Mouse (Mus musculus) layer of hippocampus, adult 2 months (tissue): Measurements from ENCODE around the gene Ecm2. TPM values are rescaled to one million over a fixed set of nuclear protein-coding genes. Genes with fewer than 3 reads are reported as not detected.

Experiments used
- DNase-seq, 2 experiments: peaks; one replicate each; pipeline ENCODE4 v3.0.0; 2022; ENCODE audit warnings: low spot score in 2 of 2
- H3K27ac ChIP-seq: fragments of 200-600 bp; 2 replicates; pipeline ENCODE4 v1.8.1; 2022
- H3K4me3 ChIP-seq: fragments of 200-600 bp; 2 replicates; pipeline ENCODE4 v1.8.1; 2022; ENCODE audit warnings: mild to moderate bottlenecking
- CTCF ChIP-seq: fragments of 200-600 bp; conservative IDR thresholded peaks from 2 replicates; pipeline ENCODE4 v1.8.1; 2022; ENCODE audit warnings: antibody characterized with exemption, mild to moderate bottlenecking, moderate library complexity
- long read RNA-seq, 2 experiments: library from polyadenylated mRNA; stranded (forward); transcript quantifications; one replicate each; pipeline ENCODE4 v2.0.0; 2021; ENCODE audit warnings: borderline mapping rate in 2 of 2
- total RNA-seq, 2 experiments: library from RNA; stranded (reverse); gene quantifications; 2 replicates each; pipeline ENCODE4 v1.2.3; 2021

The Ecm2 gene
- total RNA-seq: 1 to 10 TPM; 6.5 to 8.1 TPM
- long read RNA-seq, experiment 1, partial matches to known transcripts: 1 of 3 reads
- long read RNA-seq, experiment 1, other reads (novel, unspliced or antisense): 2 of 3 reads
- long read RNA-seq, experiment 2, transcript Ecm2-201 (10 exons, 3,596 nt): major isoform, 7 of 9 reads
- long read RNA-seq, experiment 2, partial matches to known transcripts: 2 of 9 reads
- long read RNA-seq, experiment 2, other reads (novel, unspliced or antisense): 0 of 9 reads

DNA sequence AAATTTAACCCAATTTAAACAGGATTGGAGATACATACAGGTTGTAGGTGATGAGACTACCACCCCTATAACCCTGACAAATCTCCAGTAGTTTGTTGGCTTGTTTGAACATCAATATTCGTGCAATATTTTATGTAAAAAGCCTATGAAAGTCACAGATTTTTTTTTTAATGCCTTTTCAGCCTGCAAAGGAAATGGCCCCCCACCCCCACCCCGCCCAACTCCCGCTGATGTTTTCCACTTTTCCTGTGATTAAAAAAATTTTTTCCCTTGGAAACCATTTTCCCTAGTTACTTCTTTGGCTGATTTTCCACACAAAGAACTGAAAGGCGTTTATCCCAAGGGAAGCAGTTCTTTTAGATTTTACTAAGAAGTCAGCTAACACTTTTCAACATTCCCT is at the start of gene Ecm2:
Gene Ecm2, plus strand, starts transcription at position 301 of the 400 bp plus-strand sequence.
- DNase-seq: no peak
- H3K27ac ChIP-seq: peak within 1 kb of the TSS; percentile 91
- peak within 1 kb of the TSS; percentile 48 for H3K4me3 ChIP-seq
- TF ChIP-seq CTCF: no peak

GRCm38 (mm10) chr13:49460276-49460675 is 44.3 kb upstream of the Ecm2 start:
- no peak for TF ChIP-seq CTCF
- DNase-seq: no peak
- H3K4me3 ChIP-seq: no peak overlapping the region
- H3K27ac ChIP-seq: peak overlapping the region; percentile 91

DNA sequence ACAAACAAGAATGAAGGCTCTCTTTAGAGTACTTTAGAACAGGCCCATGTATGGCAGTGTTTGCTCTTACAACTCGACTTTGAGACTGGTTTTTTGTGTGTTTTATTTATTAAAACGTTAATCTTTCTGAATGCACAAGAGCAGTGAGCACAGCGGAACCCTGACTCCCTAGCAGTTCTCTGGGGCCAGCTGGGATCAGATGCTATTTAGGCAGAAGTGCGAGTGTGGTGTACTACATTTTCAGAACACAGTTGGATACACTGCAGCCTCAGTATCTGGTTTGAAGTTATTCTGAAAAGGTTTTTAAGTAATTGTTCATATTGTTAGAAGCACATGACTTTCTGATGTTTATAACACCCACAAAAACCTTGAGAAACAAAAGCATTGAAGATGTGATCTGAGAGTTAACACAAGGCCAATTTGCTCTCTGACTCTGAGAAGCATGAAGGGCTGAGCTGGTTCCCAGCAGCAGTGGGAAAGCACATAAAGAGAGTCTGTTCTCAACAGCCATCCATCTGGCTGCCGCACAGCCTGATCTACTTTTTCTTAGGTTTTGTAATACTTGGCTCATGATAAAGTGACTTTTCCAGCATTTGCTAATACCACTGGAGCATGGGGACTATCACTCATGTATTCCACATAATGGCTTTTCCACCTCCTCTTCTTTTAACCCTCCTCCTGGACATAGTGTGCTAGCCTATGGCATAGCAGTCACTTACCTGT is 43.8 kb upstream of the Ecm2 start:
- TF ChIP-seq CTCF: no peak
- Histone ChIP-seq H3K4me3 (no peak overlapping the region), H3K27ac (peak overlapping the region; percentile 91)
- peak; percentile 60 to 66 for DNase-seq

GRCm38 (mm10) chr13:49461458-49462132 is 43.0 kb upstream of the Ecm2 start:
- no peak for TF ChIP-seq CTCF
- Histone ChIP-seq H3K27ac (peak overlapping the region; percentile 91), H3K4me3 (no peak overlapping the region)
- DNase-seq: no peak

DNA sequence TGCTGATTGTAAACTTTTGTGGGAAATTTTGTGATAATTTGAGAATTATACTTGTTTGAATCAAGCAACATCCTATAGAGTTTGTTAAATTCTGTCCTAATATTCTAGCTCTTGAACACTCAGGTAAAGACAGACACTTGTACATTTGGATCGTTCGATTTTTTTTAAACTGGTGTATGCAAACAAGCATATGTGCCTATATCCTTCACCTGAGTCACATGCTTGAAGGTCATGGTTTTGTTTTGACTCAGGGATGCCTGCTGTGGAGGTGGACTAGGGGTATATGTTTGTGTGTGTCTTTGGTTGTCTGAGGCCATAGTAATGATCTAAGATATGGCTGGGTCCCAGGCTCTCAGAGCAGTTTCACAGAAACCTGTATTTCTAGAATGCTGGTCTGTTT is 41.7 kb upstream of the Ecm2 start:
- no peak for DNase-seq
- no peak overlapping the region for H3K4me3 ChIP-seq
- peak overlapping the region; percentile 91 for H3K27ac ChIP-seq
- TF ChIP-seq CTCF: no peak

- Histone ChIP-seq H3K4me3 (no peak overlapping the region), H3K27ac (peak overlapping the region; percentile 28; the same call in 1 of the 2 replicates)
- no peak for DNase-seq
- TF ChIP-seq CTCF: no peak
Measured at GRCm38 (mm10) chr13:49465875-49466274, 38.7 kb upstream of the Ecm2 start.

GRCm38 (mm10) chr13:49466393-49467075 is 38.1 kb upstream of the Ecm2 start:
- DNase-seq: no peak
- peak overlapping the region; percentile 67 for H3K27ac ChIP-seq
- TF ChIP-seq CTCF: no peak
- no peak overlapping the region for H3K4me3 ChIP-seq

DNA sequence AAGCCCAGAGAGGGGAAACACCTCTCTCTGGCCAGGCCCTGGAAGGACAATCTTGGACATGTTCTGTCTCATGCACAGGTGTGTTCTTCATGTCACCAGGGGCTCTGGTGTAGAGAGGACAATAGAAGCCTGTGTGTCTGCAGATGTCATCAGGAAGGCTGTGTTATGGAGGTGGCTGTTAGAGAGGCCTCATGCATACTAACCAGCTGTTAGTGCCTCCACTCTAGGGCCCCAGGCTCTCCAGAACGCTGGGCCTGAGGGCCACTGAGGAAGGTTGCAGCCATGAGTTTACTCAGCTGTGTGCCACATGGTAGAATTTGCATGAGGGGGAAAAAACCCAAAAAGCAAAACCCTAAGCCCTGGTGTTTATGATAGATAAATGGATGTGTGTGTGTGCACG is 37.0 kb upstream of the Ecm2 start:
- DNase-seq: no peak
- TF ChIP-seq CTCF: no peak
- no peak overlapping the region for H3K4me3 ChIP-seq

GRCm38 (mm10) chr13:49469002-49469401 is 35.6 kb upstream of the Ecm2 start:
- Histone ChIP-seq H3K4me3 (no peak overlapping the region), H3K27ac (peak overlapping the region; percentile 59; the same call in 1 of the 2 replicates)
- TF ChIP-seq CTCF: peak; percentile 51
- no peak for DNase-seq

More for the DNA sequence above, 37.0 kb upstream of the Ecm2 start:
- H3K27ac ChIP-seq: peak overlapping the region; percentile 67

DNA sequence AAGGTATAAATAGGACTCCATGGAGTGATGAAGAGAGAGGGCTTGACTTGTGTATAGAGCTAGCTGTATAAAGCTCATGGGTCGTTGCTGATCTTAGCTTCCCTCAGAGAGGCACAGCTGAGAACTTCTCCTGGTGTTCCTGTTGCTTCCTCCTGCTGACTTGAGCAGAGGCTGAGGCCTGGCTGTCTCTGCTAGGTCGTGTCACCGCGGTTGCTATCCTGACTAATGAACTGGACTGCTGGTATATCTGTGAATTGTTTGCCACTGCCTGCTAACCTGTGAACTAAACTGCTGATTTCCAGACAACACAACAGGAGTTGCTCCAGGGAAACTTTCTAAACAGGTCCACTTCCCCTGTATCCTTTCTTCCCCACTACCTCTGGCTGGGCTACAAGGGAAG is 34.3 kb upstream of the Ecm2 start:
- no peak for TF ChIP-seq CTCF
- Histone ChIP-seq H3K27ac (peak overlapping the region; percentile 58), H3K4me3 (no peak overlapping the region)
- DNase-seq: no peak

GRCm38 (mm10) chr13:49470806-49471205 is 33.8 kb upstream of the Ecm2 start:
- DNase-seq: no peak
- Histone ChIP-seq H3K4me3 (no peak overlapping the region), H3K27ac (peak overlapping the region; percentile 58)
- TF ChIP-seq CTCF: no peak

DNA sequence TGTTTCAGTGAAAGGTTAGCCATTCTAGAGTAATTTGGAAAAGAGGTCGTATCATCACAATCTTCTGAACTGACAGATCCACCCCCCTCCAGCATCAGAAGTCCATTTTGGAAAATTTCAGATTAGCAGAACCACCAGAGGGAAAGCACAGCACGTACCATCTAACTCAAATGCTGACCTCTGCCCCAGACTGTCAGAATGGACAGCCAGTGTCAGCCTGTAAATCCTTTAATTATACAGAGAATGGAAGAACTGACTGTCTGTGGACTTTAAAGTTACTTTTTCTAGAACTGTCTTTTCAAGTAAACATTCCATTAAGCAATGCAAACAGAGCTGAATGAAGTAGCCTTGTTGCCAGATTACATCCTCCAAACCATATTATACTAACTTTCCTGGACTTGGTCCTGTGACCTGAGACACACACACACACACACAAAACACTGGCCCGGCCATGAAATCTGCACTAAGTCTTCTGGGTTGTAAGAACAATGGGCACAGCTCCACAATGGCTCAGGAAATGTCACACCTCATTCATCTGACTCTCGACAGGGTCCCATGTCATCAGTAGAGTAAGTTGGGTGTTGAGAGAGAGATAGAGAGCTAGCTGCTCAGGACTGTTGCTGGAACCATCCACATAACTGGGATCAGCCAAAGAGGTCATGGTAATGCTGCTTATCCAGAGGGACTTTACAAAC is 32.5 kb upstream of the Ecm2 start:
- no peak for DNase-seq
- Histone ChIP-seq H3K4me3 (no peak overlapping the region), H3K27ac (no peak overlapping the region)
- TF ChIP-seq CTCF: no peak
